Mouse (Mus musculus) urinary bladder, postnatal 4 days (tissue): Measurements from ENCODE around the gene Gm20696.

Source experiments
- DNase-seq, 2 experiments: peaks; one replicate each; pipeline ENCODE4 v3.0.0; 2021 to 2022; ENCODE audit warnings: low spot score in 2 of 2

The Gm20696 gene

DNA sequence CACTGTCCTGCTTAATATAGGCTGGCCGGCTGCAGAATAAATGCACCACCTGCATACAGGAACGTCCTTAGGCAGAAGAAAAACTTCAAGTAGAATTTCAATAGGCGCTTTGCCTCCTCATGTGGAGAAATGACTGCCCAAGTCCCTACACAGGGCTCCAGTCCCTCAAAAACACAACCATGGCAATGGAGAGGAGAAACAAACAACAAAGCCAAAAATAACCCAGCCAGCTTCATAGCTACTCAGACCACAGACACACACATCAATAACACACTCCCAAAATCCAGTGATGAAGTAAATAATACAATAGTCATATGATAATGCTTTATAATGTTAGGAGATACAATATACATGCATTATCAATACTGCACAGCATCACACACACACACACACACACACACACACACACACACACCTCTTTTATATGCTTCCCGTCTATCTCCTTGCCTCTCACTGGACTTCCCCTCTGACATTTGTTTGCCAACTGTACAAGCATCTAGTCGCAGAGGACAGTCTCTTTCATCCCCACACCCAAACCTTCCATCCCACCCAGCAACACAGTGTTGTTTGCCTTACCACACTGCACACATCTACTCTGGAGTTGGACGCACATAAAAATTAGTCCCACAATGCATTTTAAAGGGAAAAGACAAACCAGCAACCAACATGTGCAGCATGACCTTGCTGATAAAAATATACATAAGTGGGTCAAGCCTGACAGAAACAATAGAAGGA, 306.7 kb downstream of the Gm20696 start:
- DNase-seq = no peak

DNA sequence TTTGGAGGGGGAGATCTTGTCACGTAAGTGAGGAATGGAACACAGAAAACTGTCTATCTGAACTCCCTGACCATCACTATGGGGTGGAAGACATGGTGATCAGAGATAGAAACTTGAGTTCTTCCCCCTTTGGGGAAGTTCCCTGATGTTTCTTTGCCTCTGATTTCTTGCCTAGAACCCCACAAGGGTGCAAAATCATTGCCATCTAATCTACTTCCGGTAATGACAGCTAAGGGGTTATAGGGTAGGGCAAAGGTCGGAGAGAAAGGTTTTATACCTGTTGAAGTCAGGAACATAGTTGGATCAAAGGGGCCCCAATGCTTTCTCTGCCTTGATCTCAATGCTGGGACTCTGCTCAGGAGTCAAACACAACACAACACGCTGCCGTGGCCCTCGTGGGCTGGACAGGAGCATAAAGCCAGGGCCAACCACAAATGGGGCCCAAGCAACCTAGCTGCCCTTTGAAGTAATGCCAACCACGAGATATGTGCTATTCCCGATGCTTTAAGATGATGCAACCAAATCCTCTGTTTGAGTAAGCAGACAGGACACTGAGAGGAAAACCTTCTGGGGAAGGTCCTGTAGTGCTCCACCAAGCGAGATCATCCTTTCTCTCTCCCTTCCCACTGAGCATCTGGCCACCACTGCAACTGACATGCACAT, 307.4 kb downstream of the Gm20696 start:
- DNase-seq = no peak

DNA sequence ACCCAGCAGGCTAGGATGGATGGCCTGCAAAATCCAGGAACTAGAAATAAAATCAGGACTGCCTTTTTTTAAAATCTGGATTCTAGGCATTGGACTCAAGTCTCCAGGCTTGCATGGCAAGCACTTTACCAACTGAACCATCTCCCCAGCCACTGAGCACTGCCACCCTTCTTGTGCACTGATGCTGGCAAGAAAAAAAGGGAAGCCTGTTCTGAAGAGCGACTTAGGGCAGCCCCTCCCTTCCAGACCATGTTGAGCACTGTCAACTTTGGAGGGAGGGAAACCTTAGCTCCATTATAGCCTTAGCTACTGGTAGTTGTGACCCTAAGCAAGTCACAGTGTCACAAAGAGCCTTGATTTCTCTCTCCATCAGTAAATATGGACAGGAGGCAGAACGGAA, 308.7 kb downstream of the Gm20696 start:
- no peak for DNase-seq

DNA sequence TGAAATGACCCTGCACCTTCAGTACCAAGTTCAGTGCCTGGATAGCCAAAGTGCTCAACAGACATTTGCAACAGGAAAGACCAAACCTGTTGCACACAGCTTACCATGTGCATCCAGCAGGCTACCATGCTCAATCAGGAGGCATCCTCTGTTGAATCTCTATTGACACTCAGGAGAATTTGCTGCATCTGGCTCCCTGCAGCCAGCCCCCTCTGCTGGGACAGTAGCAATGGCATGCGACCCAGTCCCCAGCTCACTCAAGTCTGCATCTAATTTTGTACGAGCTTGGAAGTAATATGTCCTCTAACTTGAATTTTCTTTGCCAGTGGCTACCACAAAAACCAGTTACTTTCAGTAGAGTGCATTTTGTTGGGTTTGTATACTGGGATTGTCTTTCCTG, 312.3 kb downstream of the Gm20696 start:
- DNase-seq = no peak

DNA sequence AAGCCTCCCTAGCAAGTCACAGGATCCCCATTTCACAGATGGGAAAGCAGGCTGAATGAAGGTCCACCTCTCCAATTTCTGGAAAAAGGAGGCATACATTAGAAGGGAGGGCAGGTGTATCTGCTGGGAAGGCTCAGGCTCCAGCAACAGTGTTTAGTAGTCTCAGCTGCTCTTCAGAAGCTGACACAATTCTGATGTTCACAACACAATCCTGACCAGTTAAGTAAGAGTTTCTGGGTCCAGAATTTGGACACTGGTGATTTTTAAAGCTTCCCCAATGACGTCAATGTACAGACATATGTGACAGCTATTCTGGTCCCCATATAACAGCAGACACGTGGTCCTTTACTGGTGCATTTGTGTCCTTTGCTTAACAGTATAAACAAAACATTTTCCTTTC, 313.2 kb downstream of the Gm20696 start:
- no peak for DNase-seq

DNA sequence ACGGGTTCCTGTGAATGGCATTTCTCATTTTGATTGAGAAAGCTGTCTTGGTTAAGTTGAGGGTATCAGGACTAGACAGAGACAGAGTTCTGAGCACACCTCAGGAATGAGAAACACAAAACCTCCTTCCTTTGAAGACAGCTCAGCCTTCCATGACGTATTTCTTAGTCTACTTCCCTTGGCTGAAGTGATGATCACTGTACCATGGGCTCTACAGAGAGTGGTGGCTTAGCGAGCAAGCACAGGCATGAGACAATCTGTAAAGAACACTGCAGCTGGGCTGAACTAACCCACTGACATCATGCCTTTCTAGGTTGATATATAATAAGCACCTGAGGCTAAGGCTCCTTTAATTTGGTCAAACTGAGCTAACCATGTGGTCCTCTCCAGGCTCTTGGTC, 316.0 kb downstream of the Gm20696 start:
- DNase-seq = no peak

DNA sequence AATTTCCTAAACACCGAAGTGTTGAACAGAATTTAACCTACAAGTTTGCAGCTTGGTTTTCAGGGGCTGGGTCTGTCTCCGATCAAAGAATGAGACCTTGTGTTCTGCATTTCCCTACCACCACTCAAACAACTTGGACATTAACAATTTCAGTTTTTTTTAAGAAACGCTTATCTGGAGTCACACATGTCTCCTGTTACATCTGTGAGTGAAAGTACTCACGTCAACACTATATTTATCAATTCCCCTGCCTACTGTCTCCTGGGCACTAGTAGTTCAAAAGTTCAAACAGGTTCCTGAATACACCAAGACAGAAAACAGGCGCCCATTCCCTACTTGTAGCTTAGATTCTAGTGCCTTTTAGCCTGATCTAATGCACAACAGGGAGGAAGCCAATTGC, 316.4 kb downstream of the Gm20696 start:
- DNase-seq = no peak

DNA sequence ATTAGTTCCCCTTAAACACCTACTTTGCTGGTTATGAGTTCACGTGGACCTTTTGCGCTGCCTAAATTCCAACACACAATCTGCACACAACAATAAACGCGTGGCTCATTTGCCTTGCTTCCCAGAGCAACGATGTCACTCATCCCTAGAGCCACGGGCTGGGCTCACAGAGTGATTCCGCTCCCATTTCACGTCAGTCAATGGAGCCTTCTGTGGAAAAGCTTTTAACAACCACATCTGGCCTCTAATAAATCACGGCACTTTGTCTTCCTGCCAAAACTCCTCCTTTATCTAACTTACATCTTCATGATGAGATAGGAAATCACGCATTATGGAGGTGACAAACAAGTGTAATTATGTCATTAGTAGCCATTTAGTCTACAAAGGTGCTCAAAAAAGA, 318.8 kb downstream of the Gm20696 start:
- DNase-seq = no peak

DNA sequence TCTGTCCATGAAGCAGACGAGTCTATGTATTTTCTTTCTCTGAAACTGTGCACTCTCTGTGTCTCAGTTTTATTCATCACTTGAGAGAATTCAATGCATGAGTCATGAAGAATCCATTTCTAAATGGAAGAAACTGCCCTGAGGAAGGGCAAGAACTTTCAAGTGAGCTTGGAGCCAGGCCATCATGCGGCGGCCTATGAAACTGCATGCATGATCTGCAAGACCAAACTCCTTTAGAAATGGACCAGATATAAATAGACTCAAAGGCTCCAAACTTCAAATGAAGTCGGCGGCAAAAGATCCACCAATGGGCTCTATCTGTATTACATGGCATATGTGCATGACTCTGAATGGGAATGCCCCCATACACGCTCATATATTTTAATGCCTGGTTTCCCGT, 321.6 kb downstream of the Gm20696 start:
- DNase-seq = no peak

DNA sequence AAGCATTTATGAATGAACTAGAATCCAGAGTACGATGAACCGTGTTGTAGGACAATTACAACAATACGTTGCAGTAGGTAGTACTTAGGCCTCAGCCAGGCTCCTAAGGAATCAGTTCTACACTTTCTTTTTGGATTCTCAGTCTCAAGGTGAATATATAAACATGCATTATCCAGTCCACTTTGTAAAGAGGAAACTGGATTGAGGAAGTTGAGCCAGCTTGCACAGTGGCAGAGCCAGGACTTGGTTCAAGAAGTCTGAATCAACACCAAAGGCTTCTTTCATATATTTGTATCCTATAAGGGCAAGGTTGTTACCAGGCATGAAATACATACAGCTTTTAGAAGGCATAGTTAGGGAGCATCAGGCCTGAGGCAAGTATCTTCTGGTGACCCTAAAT, 322.2 kb downstream of the Gm20696 start:
- DNase-seq = no peak

DNA sequence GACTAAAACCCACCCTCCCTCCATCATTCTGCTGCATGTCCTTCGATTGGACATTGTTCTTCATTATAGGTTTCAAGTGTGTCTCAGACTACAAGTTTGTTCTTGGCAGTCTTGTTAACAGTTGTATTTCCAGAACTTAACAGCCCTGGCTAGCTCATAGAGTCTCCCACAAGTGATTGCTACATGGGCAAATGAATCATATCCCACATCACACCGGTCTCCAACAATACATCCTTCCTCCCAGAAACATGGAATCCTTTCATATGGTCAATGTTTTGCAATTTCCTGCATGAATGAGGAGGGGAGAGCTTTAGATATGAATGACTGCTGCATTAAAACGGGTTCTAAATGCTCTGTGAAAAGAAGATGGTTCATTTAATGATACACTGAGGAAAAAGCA, 322.8 kb downstream of the Gm20696 start:
- no peak for DNase-seq

DNA sequence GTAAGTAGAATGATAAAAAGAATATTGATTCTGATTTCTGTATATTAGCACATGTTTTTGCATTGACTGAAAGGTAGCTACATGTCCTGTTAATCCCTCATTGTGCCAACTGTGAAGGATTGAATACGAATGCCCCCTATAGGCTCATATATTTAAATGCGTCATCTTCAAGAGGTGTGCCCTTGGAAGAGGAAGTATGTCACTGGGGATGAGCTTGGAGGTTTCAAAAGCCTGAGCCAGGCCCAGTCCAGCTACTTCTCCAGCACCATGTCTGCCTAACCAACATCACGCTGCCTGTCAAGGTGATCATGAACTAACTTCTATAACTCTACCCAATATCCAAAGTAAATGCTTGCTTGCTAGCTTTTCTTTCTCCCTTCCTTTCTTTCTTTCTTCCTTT, 324.2 kb downstream of the Gm20696 start:
- no peak for DNase-seq

DNA sequence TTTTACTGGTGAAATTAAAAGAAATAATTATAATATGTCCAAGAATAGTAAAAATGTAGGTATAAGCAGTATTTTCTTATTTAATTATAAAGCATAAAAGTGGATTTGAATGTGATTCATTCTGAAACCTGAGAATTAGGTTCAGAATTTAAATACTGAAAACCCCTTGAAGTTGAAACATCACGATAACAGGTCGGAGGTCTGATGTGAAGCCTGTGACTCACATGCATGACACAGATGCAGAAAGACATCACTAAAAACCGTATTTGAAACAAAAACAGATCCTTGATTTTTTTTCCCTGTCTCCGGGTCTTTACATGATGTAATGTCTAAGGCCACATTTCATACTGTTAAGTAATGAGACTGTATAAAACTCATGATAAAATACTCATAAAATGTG, 325.7 kb downstream of the Gm20696 start:
- DNase-seq = no peak

DNA sequence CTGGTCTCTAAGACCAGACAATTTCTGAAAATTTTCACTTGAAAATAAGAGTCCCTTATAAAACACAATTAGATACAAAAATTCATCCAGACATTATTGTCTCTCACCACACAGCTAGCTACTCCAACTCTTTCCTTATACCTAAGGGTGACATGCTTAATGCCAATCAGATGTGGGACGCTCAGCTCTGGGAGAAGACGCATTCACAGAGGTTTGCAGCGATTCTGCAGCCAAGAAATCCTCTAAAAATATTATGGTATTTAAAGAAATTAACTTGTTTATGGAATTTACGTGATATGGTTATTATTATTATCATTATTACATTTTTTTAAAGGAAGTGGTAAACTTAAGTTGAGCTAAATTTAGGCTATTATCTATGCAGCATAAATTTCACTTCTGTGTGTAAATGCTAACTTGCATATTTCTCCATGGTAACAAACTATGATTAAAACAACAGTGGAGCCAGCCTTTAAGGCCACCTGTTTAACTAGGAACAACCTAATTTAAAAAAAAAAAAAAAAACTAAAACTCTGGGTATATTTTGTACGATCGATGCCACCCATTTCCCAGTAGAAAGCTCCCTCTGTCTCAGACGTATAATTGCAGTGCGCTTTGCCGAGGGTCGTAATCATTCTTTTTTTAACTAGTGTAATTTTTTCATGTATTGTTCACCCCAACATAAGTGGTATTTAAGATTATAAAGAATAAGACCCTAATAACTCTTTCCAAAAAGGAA, 326.4 kb downstream of the Gm20696 start:
- no peak for DNase-seq

DNA sequence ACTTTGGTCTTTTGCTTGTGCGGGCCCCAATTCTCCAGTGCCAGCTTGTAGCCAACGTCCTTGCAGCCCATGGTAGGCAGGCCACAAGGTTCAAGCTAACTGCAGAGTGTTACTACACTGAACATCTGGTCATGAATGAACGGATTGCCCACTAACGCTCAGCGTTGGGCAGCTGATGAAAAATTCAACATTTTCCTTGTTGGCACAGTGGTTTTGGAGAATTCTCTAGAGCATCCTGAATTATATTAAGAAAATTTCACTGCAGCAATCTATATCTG, 327.3 kb downstream of the Gm20696 start:
- no peak for DNase-seq

DNA sequence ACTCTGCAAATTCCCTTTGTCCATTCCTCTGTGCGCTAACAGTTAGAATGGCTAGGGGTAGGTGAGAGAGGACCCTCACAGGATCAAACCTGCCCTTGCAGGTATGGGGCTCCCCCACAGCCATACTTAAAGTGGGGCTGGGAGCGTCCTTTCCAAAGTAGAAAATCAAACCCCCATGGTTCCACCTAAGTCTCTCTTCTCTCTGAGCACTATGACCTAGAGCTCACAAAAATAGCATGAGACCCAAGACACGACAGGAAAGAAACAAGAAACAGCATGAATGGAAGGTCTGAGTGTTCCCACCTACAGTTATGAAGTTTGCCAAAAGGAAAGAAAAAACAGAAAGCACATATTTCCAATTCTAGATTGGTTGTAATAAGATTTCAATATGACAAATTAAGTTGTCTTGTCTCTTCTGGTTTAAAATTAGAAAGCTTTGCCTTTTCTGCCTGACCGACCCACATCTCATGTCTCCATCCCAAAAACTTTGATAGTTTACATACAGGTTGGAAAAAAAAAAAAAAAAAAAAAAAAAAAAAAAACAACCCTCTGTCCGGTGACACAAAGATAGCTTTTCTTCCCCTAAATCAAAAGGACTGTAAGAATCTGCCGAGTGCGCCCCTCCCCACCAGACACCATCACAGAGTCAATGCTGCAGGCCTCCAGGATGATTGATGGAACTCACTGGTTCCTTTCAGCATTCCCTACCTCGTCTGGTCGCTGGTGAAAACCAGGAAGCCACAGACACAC, 327.8 kb downstream of the Gm20696 start:
- DNase-seq = no peak

DNA sequence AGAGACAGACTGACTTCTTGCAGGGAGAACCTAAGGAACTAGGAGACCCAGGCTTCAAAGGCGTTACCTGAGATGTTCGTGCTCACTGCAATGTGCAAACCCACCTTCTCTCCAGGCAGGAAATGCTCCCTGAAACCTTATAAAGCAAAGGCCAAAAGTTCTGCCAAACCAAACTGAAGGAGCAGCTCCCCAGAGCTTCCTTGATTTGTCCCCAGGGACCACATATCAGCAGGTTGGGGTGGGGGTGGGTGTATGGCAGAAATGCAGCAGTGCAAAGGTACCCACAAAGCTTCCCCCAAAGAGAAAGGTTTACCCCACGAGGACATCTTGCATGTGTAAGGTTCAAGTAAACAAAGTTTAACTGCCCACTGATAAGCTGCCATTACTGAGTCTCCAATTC, 328.4 kb downstream of the Gm20696 start:
- DNase-seq = no peak

DNA sequence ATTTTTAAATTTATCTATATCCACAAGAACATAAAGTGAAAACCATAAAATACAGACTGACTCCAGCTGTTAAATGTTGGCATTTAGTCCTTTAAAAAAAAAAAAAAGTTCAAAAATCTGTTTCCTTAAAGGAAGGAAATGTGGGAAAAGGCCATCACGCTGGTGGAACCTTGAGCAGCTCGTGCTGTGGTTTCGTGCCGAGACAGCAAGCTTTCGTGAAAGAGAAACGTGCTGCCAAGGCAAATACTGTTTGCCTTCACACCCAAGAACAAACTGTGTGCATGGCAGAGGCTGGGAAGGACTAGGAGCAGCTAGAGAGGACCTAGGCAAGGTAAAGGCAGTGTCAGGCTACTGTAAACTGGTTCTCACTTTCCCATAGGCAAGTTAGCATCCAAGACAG, 329.0 kb downstream of the Gm20696 start:
- DNase-seq = peak in 1 of 2 experiments; percentile 25

DNA sequence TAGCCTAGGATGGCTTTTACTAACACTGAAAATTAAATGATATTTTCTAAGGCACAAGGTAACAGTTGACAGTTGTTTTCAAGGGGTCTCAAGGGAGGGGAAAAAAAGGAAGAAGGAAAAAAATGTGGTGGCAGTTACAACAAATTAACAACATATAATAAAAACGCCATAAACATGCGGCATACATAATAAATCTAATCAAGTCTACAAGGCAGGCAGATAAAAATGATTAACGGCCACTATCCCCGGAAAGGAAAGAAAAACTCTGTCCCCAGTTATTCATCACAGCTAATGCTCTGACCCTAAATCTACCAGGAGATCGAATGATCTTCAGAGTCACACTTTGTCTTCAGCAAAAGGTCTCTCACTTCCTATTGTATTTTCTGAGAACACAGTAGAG, 330.4 kb downstream of the Gm20696 start:
- no peak for DNase-seq

DNA sequence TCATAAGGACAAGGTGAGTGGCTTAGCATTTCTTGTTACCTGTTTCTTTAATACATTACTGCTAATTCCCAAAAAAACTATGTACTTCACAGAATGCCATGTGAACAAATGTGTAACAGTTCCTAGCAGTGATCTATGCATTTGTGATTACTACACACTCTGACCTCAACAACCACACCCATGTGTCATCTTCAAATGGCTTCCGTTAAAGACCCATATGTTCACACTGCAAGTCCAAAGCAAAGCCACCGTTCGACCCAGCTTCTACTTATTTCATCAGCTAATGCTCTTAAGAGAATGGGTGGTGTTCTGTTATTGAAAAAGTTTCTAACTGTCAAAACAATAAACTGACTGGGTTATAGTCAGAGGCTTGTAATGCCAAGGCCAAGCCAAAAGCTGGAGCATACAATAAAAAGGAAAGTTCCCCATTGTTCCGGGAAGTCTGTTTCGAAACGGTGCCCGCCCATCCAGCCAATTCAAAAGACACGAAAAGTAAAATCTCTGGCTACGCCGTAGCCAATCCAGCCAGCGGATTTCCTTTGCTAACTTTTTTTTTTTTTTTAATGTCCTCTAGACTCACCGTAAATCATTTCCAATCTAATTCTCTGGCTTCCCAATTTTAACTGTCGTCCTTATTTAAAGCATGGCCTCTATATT, 331.3 kb downstream of the Gm20696 start:
- no peak for DNase-seq

DNA sequence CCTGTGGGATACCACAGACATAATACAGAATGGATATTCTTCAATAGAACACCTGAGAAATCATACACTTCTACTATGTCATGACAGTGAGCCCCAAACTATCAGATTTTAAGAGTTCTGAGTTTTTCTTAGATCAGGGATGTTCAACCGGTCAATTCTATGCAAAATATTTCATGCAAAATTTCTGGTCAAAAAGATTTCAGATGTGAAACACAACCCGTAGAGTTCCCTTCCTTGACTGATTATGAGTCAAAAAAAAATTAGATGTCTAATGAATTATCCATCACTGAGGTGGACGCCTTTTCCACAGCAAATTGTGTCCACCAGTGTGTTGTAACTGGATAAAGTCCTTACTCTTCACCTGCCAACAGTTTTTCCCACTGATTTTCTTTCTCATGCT, 332.3 kb downstream of the Gm20696 start:
- DNase-seq = no peak

DNA sequence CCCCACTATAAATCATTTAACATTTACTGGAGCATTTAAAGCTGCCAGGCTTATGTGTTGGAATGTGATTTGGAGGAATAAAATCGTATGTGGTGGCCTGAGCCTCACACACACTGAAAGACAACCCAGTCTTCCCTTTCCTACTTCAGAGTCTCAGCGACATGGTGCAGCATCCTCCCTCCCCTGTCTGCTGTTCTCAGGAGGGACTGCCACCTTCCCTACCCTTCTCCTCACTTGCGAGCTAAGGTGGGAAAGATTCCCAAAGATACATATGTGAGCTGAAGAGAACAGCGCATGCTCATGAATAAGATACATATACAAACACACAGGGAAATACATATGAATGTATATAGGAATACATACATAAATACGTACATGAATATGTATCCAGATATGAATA, 333.5 kb downstream of the Gm20696 start:
- no peak for DNase-seq
